Mouse (Mus musculus) fibroblast of lung, adult 2 months (primary cell): ENCODE measurements around the gene Pilrb2.
"Not testable (repeated sequence)": the region's sequence is repeated elsewhere in the genome, so short reads cannot be mapped to it uniquely, and the experiment has no call there.

Experiments
- DNase-seq: peaks from one replicate; pipeline ENCODE4 v3.0.0-alpha.2; 2011; ENCODE audit warnings: low read depth

Gene Pilrb2

DNA sequence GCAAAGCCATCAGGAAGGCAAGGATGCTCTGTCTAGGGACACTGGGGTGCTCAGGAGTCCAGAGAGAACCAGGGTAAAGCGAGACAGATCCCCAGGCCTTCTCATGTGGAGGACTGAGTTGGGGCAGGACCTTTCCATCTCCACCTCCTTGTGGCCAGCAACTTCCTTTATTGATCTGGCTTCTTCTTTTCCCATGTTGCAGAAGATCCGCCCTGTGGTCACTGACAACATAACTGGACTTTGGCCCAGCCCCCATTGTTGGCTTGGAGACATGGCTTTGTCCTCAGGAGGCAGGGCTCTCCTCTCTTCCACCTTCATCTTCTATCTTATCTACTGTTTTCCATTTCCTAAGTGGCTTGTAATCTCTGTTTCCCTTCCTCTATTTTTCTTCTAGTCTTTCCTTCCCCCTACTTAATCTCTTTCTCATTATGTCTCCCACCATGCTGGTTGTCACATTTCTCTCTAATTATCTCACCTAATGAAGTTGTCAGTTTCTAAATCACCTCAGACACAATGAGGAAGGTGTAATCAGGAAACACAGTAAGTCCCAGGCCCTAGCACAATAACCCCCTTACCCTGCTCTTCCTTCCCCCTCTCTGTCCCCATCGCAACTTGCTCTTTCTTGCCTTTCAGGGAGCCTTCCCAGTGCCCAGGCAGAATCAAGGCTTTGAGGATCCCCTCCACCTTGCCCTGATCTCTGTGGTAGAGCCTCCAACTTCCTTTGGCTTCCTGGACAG is at the start of gene Pilrb2:
Gene Pilrb2, minus strand, starts transcription at position 172 of the 737 bp plus-strand sequence.
- DNase-seq, result not testable (repeated sequence)

DNA sequence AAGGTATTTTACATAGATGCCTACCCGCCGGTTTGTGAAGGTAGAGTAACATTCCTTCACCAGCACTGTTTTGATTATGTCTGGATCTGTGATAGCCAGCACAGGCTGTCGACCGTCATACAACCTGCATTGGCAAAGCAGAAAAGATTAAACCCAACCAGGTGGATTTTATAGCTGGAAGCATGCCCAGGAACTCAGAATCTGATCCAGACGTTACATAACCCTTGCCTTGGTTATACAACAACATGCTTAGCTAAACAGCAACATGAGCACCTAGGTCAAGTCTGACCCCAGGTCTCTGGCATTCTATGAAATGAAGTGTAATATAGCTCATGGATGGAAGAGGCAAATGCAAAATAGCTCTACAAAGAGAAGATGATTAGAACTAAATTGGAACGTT is 43.9 kb upstream of the Pilrb2 start:
- no peak for DNase-seq

DNA sequence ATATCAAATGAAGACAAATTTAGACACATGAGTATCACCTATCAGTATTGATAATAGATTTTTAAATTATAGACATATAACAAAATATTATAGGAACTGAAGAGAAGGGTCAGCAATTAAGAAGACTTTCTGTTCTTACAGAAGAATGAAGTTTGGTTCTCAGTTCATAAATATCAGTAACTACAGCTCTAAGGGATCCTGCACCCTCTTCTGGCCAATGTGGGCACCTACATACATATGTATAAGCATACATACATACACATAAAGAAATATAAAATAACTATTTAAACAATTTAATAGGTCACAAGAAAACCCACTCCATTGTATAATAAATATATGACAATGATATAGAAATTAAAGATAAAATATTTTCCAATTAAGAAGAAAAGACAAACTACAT is 42.9 kb upstream of the Pilrb2 start:
- no peak for DNase-seq

DNA sequence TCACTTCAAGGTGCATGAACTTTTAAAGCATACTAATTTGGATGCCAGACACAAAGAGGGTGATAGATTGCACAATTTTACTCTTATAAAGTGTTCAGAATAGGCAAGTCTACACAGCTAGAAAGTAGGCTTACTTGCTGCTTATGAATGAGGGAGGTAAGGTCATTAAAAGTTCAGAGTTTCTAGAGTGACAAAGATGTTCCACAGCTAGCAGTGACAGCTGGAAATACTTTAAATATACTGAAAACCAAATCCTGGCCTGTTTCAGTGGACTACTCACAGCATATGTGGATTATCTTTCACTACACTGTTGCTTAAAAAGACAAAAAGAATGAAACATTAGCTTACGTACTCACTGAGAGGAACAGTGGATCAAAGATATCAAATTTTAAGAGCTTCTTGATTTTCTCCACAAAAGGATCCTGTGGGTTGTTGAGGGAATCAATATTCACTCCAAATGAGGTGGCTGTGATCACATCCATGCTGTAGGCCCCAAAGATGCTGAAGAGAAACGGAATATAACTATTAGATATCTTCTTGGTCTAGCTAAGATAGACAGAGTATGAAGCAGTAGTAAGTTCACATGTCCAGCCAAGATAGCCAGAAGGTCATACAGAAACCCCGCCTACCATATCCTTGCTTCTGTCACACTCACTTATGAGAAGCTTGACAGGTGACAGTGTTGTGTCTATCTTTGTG is 38.1 kb upstream of the Pilrb2 start:
- DNase-seq, result no peak

DNA sequence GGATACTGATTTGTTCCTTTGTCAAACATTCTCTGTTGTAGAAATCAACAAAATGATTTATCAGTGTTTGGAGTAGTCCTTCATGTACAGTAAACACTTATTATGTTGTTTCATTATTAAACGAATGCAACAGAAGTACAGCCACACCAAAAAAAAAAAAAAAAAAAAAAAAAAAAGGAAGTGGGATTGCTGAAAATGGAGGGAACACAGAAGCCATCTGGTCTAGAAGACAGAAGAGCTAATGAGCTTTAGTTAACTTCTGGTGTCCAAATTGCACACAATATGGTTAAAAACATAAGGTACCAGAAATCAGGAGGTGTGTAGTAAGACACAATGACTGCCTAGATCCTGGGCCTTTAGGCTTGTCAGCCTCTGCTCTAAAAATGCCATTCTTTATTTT is 26.2 kb upstream of the Pilrb2 start:
- DNase-seq, result no peak

DNA sequence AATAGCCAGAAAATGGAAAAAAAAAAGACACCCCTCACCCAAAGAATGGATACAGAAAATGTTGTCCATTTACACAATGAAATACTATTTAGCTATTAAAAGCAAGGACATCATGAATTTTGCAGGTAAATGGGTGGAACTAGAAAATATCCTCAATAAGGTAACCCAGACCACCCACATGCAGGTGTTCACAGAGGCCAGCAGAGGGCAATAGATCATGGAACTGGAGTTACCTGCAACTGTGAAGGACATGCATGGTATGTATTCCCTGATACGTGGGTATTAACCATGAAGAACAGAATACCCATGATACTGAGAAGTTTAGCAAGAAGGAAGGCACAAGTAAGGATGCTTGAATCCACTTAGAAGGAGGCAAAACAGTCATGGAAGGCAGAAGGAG is 21.3 kb upstream of the Pilrb2 start:
- DNase-seq, result no peak

DNA sequence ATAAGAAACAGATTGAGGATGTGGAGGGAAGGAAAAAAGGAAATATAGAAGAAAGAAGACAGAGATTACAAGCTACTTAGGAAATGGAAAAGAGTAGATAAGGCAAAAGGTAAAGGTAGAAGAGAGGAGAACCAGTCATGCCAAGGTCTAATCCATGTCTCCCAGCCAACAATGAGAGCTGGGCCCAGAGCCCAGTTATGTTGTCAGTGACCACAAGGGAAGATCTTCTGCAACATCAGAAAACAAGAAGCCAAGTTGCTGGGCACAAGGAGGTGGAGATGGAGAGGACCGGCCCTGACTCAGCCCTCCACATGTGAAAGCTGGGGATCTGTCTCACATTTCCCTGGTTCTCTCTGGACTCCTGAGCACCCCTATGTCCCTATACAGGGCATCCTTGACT is 16.1 kb upstream of the Pilrb2 start:
- DNase-seq, result no peak

DNA sequence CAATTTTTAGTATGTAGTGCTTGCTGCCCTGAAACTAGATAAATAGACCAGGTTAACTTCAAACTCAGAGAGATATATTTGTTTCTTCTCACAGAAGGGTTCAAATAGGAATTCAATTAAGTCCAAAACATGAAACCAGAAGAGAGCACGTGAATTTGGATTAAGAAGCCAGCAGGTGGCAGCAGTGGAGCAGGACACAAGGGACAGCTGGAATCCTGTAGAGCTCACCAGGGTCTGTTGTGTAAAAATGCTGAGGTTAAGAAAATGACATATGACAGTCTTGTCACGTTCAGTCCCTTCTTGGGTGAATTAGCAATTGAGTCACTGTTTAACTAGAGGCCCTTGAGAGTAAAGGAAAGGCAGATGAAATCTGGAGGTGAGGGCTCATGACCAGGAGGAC is 14.3 kb upstream of the Pilrb2 start:
- peak; percentile 12 for DNase-seq

DNA sequence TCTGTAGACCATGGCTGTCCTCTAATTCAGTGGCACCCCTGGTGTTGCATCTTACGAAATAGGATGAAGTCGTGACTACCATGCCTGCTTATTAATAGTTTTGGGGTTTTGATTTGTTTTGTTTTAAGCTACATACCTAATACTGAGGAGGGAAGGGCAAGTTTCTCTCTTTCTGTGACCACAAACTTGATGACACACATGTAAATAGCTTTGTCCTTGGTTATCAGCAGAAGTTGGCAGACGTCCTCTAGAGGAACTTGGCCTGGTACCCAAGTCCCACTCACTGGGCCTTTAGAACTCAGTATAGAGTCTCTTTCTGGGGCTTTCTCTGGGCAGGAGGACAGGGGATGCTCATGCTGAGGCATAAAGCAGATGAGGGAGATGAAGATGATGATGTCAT is 11.7 kb upstream of the Pilrb2 start:
- no peak for DNase-seq

DNA sequence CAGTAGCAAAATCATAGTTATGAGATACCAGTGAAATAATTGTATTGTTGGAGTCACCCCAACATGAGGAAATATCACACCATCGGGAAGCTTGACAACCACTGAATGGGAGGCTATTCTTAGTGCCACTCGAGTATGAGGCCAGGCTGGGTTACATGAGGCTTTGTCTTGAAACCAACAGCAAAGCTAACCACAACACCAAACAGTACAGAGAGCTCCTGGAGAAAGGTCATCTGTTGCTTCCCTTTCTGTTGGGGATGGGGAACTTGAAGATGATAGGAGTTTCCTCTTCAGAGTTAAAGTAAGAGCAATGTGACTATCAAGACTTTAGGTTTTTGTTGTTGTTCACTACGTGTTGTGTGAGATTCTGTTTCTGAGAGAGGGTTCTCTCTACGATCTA is 11.3 kb upstream of the Pilrb2 start:
- DNase-seq, result no peak

DNA sequence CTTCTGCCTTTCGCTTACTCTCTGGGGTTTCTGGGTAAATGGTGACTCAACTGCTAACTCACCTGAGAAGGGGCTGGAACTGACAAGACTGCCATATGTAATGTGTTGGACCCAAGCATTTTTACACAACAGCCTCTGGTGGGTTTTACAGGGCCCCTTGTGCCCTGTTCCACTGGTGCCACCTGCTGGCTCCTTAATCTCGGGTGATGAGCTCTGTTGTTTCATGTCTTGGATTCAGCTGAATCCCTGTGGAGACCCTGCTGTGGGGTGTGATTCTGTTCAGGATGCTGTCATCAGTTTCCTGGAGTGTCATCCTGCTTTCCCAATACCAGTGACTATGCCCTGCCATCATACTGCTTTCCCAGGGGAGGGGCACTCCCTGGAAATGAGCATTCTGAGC is 6.2 kb upstream of the Pilrb2 start:
- no peak for DNase-seq

DNA sequence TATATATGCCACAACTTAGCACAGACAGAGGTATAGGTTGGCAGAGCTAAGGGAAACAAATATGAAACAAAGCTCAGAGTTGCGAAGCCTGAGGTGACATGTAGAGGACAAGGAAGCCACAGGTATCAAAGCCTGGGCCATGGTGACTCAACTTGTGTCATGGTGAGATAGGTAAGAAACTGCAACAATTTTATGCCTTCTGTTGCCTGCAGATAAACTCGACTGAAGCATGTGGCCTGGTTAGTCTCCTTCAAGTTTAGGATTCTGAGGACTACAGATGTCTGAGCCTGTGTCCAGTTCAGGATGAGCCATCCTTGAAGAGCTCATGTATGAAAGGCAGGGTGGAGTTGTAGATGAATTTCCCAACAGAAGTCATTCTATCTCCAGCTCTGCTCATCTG is 3.4 kb upstream of the Pilrb2 start:
- DNase-seq, result no peak

DNA sequence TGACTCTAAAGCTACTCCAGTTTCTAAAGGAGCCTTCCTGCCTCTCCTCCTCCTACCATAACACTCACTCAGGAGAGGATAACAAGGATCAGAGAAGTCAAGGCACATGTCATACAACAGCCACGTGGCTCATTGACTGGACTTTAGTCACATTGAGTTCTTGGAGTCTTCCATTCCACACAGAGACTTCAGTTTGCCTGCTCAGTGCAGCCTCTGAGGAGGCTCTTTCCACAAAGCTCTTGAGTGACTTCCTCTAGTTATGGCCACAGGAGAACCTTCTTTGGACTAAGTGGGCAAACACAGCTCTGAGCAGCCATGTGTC is 727 bp upstream of the Pilrb2 start:
- DNase-seq, result not testable (repeated sequence)

DNA sequence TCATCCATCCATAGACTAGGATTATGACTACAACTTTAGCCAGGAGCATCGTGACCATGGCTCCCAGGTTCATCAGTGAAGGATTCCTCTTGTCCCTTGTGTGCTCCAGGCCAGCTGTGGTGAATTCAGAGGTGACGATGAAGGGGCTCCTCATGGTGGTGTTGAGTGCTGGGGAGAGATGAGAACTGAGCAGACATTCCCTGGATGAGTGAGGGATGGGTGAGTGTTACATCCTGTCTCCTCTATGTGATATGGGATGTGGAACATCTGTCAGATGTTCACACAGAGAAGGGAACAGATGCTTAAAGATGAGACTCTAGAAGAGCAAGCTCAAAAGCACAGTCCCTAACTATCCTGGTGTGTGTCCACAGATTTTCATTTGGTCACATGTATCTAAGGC is 3.0 kb downstream of the Pilrb2 start:
- not testable (repeated sequence) for DNase-seq

DNA sequence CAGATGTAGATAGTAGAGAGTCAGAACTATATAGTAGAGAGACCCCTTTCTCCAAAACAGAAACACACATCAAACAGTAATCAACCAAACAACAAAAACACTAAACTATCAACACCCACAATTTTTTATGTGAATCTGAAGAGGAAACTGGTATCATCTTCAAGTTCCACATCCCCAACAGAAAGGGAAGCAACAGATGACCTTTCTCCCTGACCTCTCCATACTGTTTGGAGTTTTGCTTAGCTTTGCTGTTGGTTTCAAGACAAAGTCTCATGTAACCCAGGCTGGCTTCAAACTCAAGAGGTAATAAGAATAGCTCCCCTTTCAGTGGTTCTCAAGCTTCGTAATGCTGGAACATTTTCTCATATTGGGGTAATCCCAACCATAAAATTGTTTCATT is 7.6 kb downstream of the Pilrb2 start:
- DNase-seq, result not testable (repeated sequence)

DNA sequence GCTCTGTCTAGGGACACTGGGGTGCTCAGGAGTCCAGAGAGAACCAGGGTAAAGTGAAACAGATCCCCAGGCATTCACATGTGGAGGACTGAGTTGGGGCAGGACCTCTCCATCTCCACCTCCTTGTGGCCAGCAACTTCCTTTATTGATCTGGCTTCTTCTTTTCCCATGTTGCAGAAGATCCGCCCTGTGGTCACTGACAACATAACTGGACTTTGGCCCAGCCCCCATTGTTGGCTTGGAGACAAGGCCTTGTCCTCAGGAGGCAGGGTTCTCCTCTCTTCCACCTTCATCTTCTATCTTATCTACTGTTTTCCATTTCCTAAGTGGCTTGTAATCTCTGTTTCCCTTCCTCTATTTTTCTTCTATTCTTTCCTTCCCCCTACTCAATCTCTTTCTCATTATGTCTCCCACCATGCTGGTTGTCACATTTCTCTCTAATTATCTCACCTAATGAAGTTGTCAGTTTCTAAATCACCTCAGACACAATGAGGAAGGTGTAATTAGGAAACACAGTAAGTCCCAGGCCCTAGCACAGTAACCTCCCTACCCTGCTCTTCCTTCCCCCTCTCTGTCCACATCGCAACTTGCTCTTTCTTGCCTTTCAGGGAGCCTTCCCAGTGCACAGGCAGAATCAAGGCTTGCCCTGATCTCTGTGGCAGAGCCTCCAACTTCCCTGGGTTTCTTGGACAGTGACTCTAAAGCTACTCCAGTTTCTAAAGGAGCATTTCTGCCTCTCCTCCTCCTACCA is 13.5 kb downstream of the Pilrb2 start, which contains the start of gene Pilrb1:
Gene Pilrb1, minus strand, starts transcription at position 147 of the 751 bp plus-strand sequence.
- not testable (repeated sequence) for DNase-seq

DNA sequence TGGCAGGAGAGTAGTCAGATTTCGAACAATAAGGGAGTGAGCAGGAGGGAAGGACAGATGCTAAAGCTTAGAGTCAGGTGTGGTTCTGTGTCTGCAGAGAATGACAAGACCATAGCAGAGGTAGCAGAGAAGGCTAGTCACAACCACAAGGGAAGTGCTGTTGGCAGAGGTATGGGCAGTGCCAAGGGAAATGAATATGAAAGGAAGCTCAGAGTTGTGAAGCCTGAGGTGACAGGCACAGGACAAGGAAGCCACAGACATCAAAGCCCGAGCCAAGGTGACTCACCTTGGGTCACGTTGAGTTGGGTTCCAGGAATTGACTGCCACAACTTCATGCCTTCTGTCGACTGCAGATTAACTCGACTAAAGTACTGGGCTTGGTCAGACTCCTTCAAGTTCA is 14.7 kb downstream of the Pilrb2 start:
- not testable (repeated sequence) for DNase-seq

DNA sequence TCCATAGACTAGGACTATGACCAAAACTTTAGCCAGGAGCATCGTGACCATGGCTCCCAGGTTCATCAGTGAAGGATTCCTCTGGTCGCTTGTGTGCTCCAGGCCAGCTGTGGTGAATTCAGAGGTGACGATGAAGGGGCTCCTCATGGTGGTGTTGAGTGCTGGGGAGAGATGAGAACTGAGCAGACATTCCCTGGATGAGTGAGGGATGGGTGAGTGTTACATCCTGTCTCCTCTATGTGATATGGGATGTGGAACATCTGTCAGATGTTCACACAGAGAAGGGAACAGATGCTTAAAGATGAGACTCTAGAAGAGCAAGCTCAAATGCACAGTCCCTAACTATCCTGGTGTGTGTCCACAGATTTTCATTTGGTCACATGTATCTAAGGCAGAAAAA is 16.7 kb downstream of the Pilrb2 start:
- DNase-seq, result not testable (repeated sequence)

DNA sequence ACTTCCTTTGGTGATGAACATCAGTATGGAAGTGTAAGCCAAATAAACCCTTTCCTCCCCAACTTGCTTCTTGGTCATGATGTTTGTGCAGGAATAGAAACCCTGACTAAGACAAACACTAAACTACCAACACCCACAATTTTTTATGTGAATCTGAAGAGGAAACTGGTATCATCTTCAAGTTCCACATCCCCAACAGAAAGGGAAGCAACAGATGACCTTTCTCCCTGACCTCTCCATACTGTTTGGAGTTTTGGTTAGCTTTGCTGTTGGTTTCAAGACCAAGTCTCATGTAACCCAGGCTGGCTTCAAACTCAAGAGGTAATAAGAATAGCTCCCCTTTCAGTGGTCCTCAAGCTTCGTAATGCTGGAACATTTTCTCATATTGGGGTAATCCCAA is 21.3 kb downstream of the Pilrb2 start:
- not testable (repeated sequence) for DNase-seq

DNA sequence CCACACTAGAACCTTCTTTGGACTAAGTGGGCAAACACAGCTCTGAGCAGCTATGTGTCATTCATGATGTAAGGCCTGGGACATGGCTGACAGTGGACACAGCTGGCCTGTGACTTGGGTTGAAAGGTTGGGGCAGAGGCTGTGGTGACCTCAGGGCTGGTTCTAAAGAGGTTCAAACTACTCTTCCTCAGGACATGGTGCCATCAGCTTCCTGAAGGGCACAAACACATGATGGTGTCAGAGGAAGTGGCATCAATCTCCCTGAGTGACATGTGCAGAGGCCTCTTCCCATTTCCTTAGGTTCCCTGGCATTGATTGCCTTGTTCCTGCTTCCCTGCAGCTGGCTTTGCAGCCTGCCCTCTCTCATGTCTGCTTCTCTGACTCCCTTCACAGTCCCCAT is 34.5 kb downstream of the Pilrb2 start:
- DNase-seq, result not testable (repeated sequence)

DNA sequence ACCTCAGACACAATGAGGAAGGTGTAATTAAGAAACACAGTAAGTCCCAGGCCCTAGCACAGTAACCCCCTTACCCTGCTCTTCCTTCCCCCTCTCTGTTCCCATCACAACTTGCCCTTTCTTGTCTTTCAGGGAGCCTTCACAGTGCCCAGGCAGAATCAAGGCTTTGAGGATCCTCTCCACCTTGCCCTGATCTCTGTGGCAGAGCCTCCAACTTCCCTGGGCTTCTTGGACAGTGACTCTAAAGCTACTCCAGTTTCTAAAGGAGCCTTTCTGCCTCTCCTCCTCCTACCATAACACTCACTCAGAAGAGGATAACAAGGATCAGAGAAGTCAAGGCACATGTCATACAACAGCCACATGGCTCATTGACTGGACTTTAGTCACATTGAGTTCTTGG is 35.0 kb downstream of the Pilrb2 start:
- DNase-seq, result no peak

DNA sequence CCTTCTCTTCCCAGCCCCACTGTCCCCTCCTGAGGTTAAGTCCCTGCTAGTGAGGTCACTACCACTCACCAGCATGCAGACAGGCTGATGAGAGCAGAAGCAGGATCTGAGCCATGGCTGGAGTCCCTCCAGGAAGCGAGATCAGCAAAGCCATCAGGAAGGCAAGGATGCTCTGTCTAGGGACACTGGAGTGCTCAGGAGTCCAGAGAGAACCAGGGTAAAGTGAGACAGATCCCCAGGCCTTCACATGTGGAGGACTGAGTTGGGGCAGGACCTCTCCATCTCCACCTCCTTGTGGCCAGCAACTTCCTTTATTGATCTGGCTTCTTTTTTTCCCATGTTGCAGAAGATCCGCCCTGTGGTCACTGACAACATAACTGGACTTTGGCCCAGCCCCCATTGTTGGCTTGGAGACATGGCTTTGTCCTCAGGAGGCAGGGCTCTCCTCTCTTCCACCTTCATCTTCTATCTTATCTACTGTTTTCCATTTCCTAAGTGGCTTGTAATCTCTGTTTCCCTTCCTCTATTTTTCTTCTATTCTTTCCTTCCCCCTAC is 35.6 kb downstream of the Pilrb2 start, which contains the start of gene Pilra:
Gene Pilra, minus strand, starts transcription at position 316 of the 555 bp plus-strand sequence.
- not testable (repeated sequence) for DNase-seq

DNA sequence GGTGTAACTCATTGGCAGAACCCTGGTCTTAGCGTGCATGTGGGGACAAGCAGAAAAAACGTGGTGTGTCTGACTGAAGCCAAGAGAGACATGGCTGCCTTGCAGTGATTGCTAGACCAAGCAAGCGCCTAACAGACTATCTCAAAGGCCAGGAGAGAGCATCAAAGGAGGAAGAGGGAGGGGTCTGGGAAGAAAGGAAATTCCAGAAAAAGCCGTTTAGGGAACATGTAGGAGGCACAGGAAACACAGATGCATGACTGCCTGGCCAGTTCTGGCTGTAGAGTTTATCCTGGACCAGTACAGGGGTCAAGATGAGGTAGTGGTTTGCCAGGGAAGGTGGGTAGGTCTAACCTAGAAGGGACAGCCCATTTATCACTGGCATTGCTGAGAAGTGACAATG is 38.1 kb downstream of the Pilrb2 start:
- no peak for DNase-seq
